Mouse (Mus musculus): ENCODE data around the gene Per2.

DNA sequence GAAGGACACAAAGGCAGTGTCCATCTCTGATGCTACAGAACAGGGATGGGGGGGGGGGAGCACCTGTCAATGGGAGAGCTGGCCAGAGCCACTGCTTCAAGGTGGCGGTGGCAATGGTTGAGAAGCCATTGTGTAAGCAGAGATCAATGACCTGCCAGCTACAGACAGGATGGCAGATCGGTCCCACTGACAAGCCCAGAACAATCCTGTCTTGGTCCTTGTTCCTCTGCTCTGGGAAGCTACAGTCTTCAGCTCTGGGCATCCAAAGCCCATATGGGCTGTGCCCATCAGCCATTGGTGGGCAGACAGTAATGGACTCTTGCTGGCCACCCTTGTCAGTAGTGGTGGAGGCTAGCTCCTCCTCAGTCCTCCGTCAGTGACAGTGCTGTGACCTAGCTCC, 17.3 kb downstream of the Per2 start:
- no peak for TF ChIP-seq MAX (IDR thresholded peaks at IDR 0.05)
- no peak for TF ChIP-seq CTCF (IDR thresholded peaks at IDR 0.05; ENCODE audit: control insufficient read depth, insufficient read depth, insufficient read length)
- no peak for TF ChIP-seq USF1 (IDR thresholded peaks at IDR 0.05; ENCODE audit: low read depth)
- TF ChIP-seq FOSL1 (IDR thresholded peaks at IDR 0.05; ENCODE audit: insufficient read depth, low read length, poor library complexity, severe bottlenecking), result no peak
- TF ChIP-seq MYOG (IDR thresholded peaks at IDR 0.05; ENCODE audit: control insufficient read depth, extremely low read depth, insufficient read length), result no peak
